Mouse (Mus musculus) MEL (cell line): ENCODE data around the gene Cwc25. TPM values are rescaled to one million over a fixed set of nuclear protein-coding genes. Genes with fewer than 3 reads are reported as not detected.

Experiments
- DNase-seq: peaks from one replicate; pipeline ENCODE4 v3.0.0; 2011; ENCODE audit warnings: low read depth, low spot score
- H3K27ac ChIP-seq: 2 replicates; pipeline ENCODE4 v1.5.1; 2012; ENCODE audit warnings: low read depth, mild to moderate bottlenecking, control low read depth, low read length, moderate library complexity; ENCODE audit not compliant: control insufficient read depth
- H3K27me3 ChIP-seq, 2 experiments: fragments of 150-350 bp in 1 of 2; sonication (generic) in 1 of 2; 2 replicates each; pipeline ENCODE4 v1.6.1; 2012; ENCODE audit warnings: low read length in 2 of 2, mild to moderate bottlenecking in 2 of 2, improper control_type of control experiment in 1 of 2, moderate library complexity in 1 of 2; ENCODE audit not compliant: insufficient read depth in 2 of 2, control insufficient read depth in 1 of 2
- H3K36me3 ChIP-seq, 2 experiments: 2 replicates each; pipeline ENCODE4 v1.6.1; 2012 to 2014; ENCODE audit warnings: low read length in 2 of 2, improper control_type of control experiment in 1 of 2, inconsistent platforms in 1 of 2, mild to moderate bottlenecking in 1 of 2; ENCODE audit not compliant: insufficient read depth in 2 of 2, control insufficient read depth in 1 of 2
- H3K4me1 ChIP-seq, 2 experiments: fragments of 150-350 bp in 1 of 2; sonication (generic) in 1 of 2; 2 replicates each; pipeline ENCODE4 v1.6.1; 2012; ENCODE audit warnings: low read length in 2 of 2, improper control_type of control experiment in 1 of 2, mild to moderate bottlenecking in 1 of 2; ENCODE audit not compliant: insufficient read depth in 2 of 2, control insufficient read depth in 1 of 2
- H3K4me3 ChIP-seq, 2 experiments: fragments of 150-350 bp in 1 of 2; sonication (generic) in 1 of 2; 2 replicates each; pipeline ENCODE4 v1.5.1; 2012; ENCODE audit warnings: low read depth in 2 of 2, low read length in 2 of 2, mild to moderate bottlenecking in 2 of 2, moderate library complexity in 2 of 2, control low read depth in 1 of 2, improper control_type of control experiment in 1 of 2; ENCODE audit not compliant: control insufficient read depth in 1 of 2, insufficient read depth in 1 of 2
- H3K79me2 ChIP-seq: 2 replicates; pipeline ENCODE4 v1.6.1; 2012; ENCODE audit warnings: mild to moderate bottlenecking, low read length, moderate library complexity; ENCODE audit not compliant: control insufficient read depth, poor library complexity, insufficient read depth
- H3K9ac ChIP-seq: 2 replicates; pipeline ENCODE4 v1.6.1; 2012; ENCODE audit warnings: low read depth, mild to moderate bottlenecking, control low read depth, low read length, moderate library complexity; ENCODE audit not compliant: control insufficient read depth, poor library complexity, severe bottlenecking
- H3K9me3 ChIP-seq: fragments of 150-350 bp; sonication (generic); replicated peaks from 2 replicates; pipeline ENCODE4 v1.6.1; 2012; ENCODE audit warnings: mild to moderate bottlenecking, low read length, improper control_type of control experiment, moderate library complexity; ENCODE audit not compliant: insufficient read depth
- BHLHE40 ChIP-seq: IDR thresholded peaks from 2 replicates; pipeline ENCODE4 v1.6.1; 2012; ENCODE audit warnings: low read depth, mild to moderate bottlenecking, inconsistent platforms, low read length, improper control_type of control experiment, borderline replicate concordance
- CHD1 ChIP-seq: IDR thresholded peaks from 2 replicates; pipeline ENCODE4 v1.6.1; 2012; ENCODE audit warnings: low read depth, mild to moderate bottlenecking, inconsistent platforms, low read length, improper control_type of control experiment
- CHD2 ChIP-seq: IDR thresholded peaks from 2 replicates; pipeline ENCODE4 v1.6.1; 2011; ENCODE audit warnings: low read length, improper control_type of control experiment
- CTCF ChIP-seq, 3 experiments: IDR thresholded peaks in 2 of 3; conservative IDR thresholded peaks in 1 of 3; 2 replicates each; pipeline ENCODE4 v1.5.1; 2011 to 2012; ENCODE audit warnings: low read length in 3 of 3, low read depth in 2 of 3, mild to moderate bottlenecking in 2 of 3, improper control_type of control experiment in 1 of 3, inconsistent platforms in 1 of 3, mixed read lengths in 1 of 3, moderate library complexity in 1 of 3; ENCODE audit not compliant: control insufficient read depth in 1 of 3, insufficient read depth in 1 of 3, poor library complexity in 1 of 3, severe bottlenecking in 1 of 3
- E2F4 ChIP-seq: IDR thresholded peaks from 2 replicates; pipeline ENCODE4 v1.6.1; 2011; ENCODE audit warnings: low read depth, low read length, improper control_type of control experiment, borderline replicate concordance
- ELF1 ChIP-seq: IDR thresholded peaks from 2 replicates; pipeline ENCODE4 v1.6.1; 2014; ENCODE audit warnings: low read depth, mild to moderate bottlenecking, inconsistent platforms, low read length, improper control_type of control experiment, moderate library complexity
- ETS1 ChIP-seq: IDR thresholded peaks from 2 replicates; pipeline ENCODE4 v1.6.1; 2012; ENCODE audit warnings: low read depth, mild to moderate bottlenecking, inconsistent platforms, low read length, improper control_type of control experiment, moderate library complexity
- GABPA ChIP-seq: IDR thresholded peaks from 2 replicates; pipeline ENCODE4 v1.6.1; 2012; ENCODE audit warnings: low read depth, mild to moderate bottlenecking, inconsistent platforms, low read length, improper control_type of control experiment, moderate library complexity
- HCFC1 ChIP-seq: IDR thresholded peaks from 2 replicates; pipeline ENCODE4 v1.6.1; 2012; ENCODE audit warnings: low read depth, mild to moderate bottlenecking, inconsistent platforms, low read length, improper control_type of control experiment, moderate library complexity
- JUND ChIP-seq: IDR thresholded peaks from 2 replicates; pipeline ENCODE4 v1.6.1; 2011; ENCODE audit warnings: low read depth, mild to moderate bottlenecking, improper control_type of control experiment, low read length
- KAT2A ChIP-seq: conservative IDR thresholded peaks from 2 replicates; pipeline ENCODE4 v1.6.1; 2012; ENCODE audit warnings: low read depth, low read length, improper control_type of control experiment, inconsistent platforms
- MAFK ChIP-seq: IDR thresholded peaks from 2 replicates; pipeline ENCODE4 v1.6.1; 2011; ENCODE audit warnings: low read depth, mild to moderate bottlenecking, low read length, improper control_type of control experiment, borderline replicate concordance
- MAZ ChIP-seq: IDR thresholded peaks from 2 replicates; pipeline ENCODE4 v1.6.1; 2012; ENCODE audit warnings: low read depth, mild to moderate bottlenecking, inconsistent platforms, low read length, improper control_type of control experiment
- MEF2A ChIP-seq: IDR thresholded peaks from 2 replicates; pipeline ENCODE4 v1.6.1; 2014; ENCODE audit warnings: low read depth, mild to moderate bottlenecking, inconsistent platforms, low read length, improper control_type of control experiment; ENCODE audit not compliant: poor library complexity, insufficient replicate concordance, severe bottlenecking; ENCODE audit errors: extremely low read depth
- MYB ChIP-seq: IDR thresholded peaks from 2 replicates; pipeline ENCODE4 v1.6.1; 2011; ENCODE audit warnings: mild to moderate bottlenecking, low read depth, low read length, improper control_type of control experiment
- POLR2AphosphoS2 ChIP-seq: IDR thresholded peaks from 2 replicates; pipeline ENCODE4 v1.6.1; 2011; ENCODE audit warnings: low read length, improper control_type of control experiment
- POLR2AphosphoS5 ChIP-seq: IDR thresholded peaks from 2 replicates; pipeline ENCODE4 v1.6.1; 2012; ENCODE audit warnings: low read depth, borderline replicate concordance, mild to moderate bottlenecking, inconsistent platforms, low read length, moderate library complexity, mixed read lengths
- RAD21 ChIP-seq: IDR thresholded peaks from 2 replicates; pipeline ENCODE4 v1.6.1; 2011; ENCODE audit warnings: mild to moderate bottlenecking, low read depth, low read length, improper control_type of control experiment
- RCOR1 ChIP-seq: IDR thresholded peaks from 2 replicates; pipeline ENCODE4 v1.6.1; 2012; ENCODE audit warnings: low read depth, mild to moderate bottlenecking, inconsistent platforms, low read length, improper control_type of control experiment
- SIN3A ChIP-seq: IDR thresholded peaks from 2 replicates; pipeline ENCODE4 v1.6.1; 2012; ENCODE audit warnings: low read length, improper control_type of control experiment, inconsistent platforms
- SMC3 ChIP-seq: IDR thresholded peaks from 2 replicates; pipeline ENCODE4 v1.6.1; 2011; ENCODE audit warnings: low read depth, low read length, improper control_type of control experiment
- TAL1 ChIP-seq: IDR thresholded peaks from 2 replicates; pipeline ENCODE4 v1.6.1; 2012; ENCODE audit warnings: mild to moderate bottlenecking, inconsistent platforms, low read length, moderate library complexity, mixed read lengths
- TCF12 ChIP-seq: IDR thresholded peaks from 2 replicates; pipeline ENCODE4 v1.6.1; 2014; ENCODE audit warnings: low read depth, mild to moderate bottlenecking, inconsistent platforms, low read length, improper control_type of control experiment, moderate library complexity
- USF1 ChIP-seq: IDR thresholded peaks from 2 replicates; pipeline ENCODE4 v1.6.1; 2014; ENCODE audit warnings: low read depth, mild to moderate bottlenecking, inconsistent platforms, low read length, improper control_type of control experiment, moderate library complexity
- USF2 ChIP-seq, 2 experiments: IDR thresholded peaks; 2 replicates each; pipeline ENCODE4 v1.6.1; 2011 to 2012; ENCODE audit warnings: improper control_type of control experiment in 2 of 2, low read length in 2 of 2, borderline replicate concordance in 1 of 2, inconsistent platforms in 1 of 2, low read depth in 1 of 2, mild to moderate bottlenecking in 1 of 2; ENCODE audit not compliant: insufficient read depth in 1 of 2
- ZC3H11A ChIP-seq: IDR thresholded peaks from 2 replicates; pipeline ENCODE4 v1.6.1; 2012; ENCODE audit warnings: low read depth, mild to moderate bottlenecking, inconsistent platforms, low read length, improper control_type of control experiment
- ZKSCAN1 ChIP-seq: IDR thresholded peaks from 2 replicates; pipeline ENCODE4 v1.6.1; 2012; ENCODE audit warnings: low read depth, mild to moderate bottlenecking, inconsistent platforms, low read length, improper control_type of control experiment, moderate library complexity
- ZMIZ1 ChIP-seq: IDR thresholded peaks from 2 replicates; pipeline ENCODE4 v1.6.1; 2012; ENCODE audit warnings: low read depth, mild to moderate bottlenecking, inconsistent platforms, low read length, improper control_type of control experiment, moderate library complexity
- ZNF384 ChIP-seq: IDR thresholded peaks from 2 replicates; pipeline ENCODE4 v1.6.1; 2012; ENCODE audit warnings: low read depth, mild to moderate bottlenecking, inconsistent platforms, low read length, improper control_type of control experiment
- polyA plus RNA-seq, 2 experiments: library from polyadenylated mRNA; stranded (reverse) in 1 of 2; unstranded in 1 of 2; fragments of >175 nt in 1 of 2; fragments of >200 nt in 1 of 2; gene quantifications; 2 replicates each; pipeline versions ENCODE4 v1.2.1 to v1.2.4; 2012; ENCODE audit warnings: low replicate concordance in 2 of 2, low read depth in 1 of 2; ENCODE audit not compliant: insufficient read length in 2 of 2, insufficient read depth in 1 of 2, missing spikeins in 1 of 2
- total RNA-seq: library from RNA; depleted of rRNA; stranded (reverse); fragments of 300-350 nt; gene quantifications from 2 replicates; pipeline ENCODE4 v1.2.3, GENCODE M21; 2012

Cwc25 gene
- total and polyA plus RNA-seq, 3 experiments: 16.7 to 20.8 TPM; not detected in 1

DNA sequence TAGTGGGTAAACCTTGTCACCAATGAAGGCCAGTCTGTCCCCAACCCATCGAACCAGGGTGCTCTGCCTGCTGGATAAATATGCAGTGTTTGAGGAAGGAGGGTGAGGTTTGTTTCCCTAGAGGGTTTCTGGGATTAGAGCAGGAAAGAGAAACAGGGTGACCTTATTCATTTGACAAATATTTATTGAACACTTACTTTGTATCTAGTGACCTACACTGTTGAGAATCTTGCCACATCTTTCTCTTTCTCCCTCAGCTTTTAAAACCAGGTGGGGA is 35.8 kb upstream of the Cwc25 start:
- no peak overlapping the region for H3K4me3 ChIP-seq
- TF ChIP-seq CHD1: no peak
- no peak for TF ChIP-seq SMC3
- TF ChIP-seq ZMIZ1: no peak
- no peak for TF ChIP-seq BHLHE40
- TF ChIP-seq JUND: no peak
- TF ChIP-seq POLR2AphosphoS2: no peak
- TF ChIP-seq ETS1: no peak
- TF ChIP-seq TAL1: no peak
- no peak for TF ChIP-seq ELF1
- no peak for TF ChIP-seq MEF2A
- H3K79me2 ChIP-seq: peaks cover 13% of the 10 kb centered on the region; the same call in 1 of the 2 replicates
- DNase-seq: no peak
- no peaks in the 10 kb centered on the region for H3K9me3 ChIP-seq
- H3K36me3 ChIP-seq: peaks cover 0 to 12% of the 10 kb centered on the region in 2 experiments; a peak in 2 of 4 replicates
- peaks cover 2 to 18% of the 10 kb centered on the region in 2 experiments; a peak in 3 of 4 replicates for H3K4me1 ChIP-seq
- H3K9ac ChIP-seq: no peak overlapping the region
- H3K27ac ChIP-seq: no peak overlapping the region
- no peaks in the 10 kb centered on the region for H3K27me3 ChIP-seq

GRCm38 (mm10) chr11:97801409-97802193 is 35.2 kb upstream of the Cwc25 start:
- Histone ChIP-seq H3K27ac (no peak overlapping the region), H3K9ac (peak overlapping the region; percentile 82), H3K36me3 (peaks cover 0 to 12% of the 10 kb centered on the region in 2 experiments; a peak in 2 of 4 replicates), H3K9me3 (no peaks in the 10 kb centered on the region), H3K79me2 (peaks cover 13% of the 10 kb centered on the region; the same call in 1 of the 2 replicates), H3K4me3 (peak overlapping the region; percentile 86 to 93), H3K27me3 (no peaks in the 10 kb centered on the region), H3K4me1 (peaks cover 2 to 18% of the 10 kb centered on the region in 2 experiments; a peak in 3 of 4 replicates)
- peak; percentile 49 for DNase-seq
- no peak for TF ChIP-seq E2F4
- TF ChIP-seq ZC3H11A: no peak
- peak; percentile 27; the same call in 1 of the 2 replicates for TF ChIP-seq BHLHE40
- TF ChIP-seq SMC3: no peak
- no peak for TF ChIP-seq USF2 (IDR thresholded peaks at IDR 0.05; ENCODE audit: borderline replicate concordance in 1 of 2, insufficient read depth in 1 of 2, low read depth in 1 of 2, low read length in 2 of 2)
- no peak for TF ChIP-seq TCF12
- no peak for TF ChIP-seq ETS1
- TF ChIP-seq RAD21: peak; percentile 20
- TF ChIP-seq MAFK: no peak
- no peak for TF ChIP-seq RCOR1
- no peak for TF ChIP-seq POLR2AphosphoS5
- TF ChIP-seq MYB: no peak
- no peak for TF ChIP-seq ZNF384
- TF ChIP-seq ZMIZ1: no peak
- no peak for TF ChIP-seq USF1
- TF ChIP-seq ZKSCAN1: no peak
- no peak for TF ChIP-seq GABPA
- TF ChIP-seq SIN3A: no peak
- 0 out of 2 replicates have a peak, but pooled peaks have one; percentile 34 for TF ChIP-seq CHD2
- no peak for TF ChIP-seq CHD1
- no peak for TF ChIP-seq KAT2A
- TF ChIP-seq JUND: no peak
- TF ChIP-seq MAZ: no peak
- TF ChIP-seq CTCF (IDR thresholded peaks at IDR 0.05 in 2 of 3, conservative IDR thresholded peaks at IDR 0.05 in 1 of 3; ENCODE audit: control insufficient read depth in 1 of 3, insufficient read depth in 1 of 3, low read depth in 2 of 3, low read length in 3 of 3, poor library complexity in 1 of 3, severe bottlenecking in 1 of 3): peak in 2 of 3 experiments; percentile 55 to 65; a peak in 5 of 6 replicates
- TF ChIP-seq HCFC1: no peak
- TF ChIP-seq TAL1: no peak
